Mouse (Mus musculus): ENCODE data around the gene Olfr596.
"Not testable (repeated sequence)": the region's sequence is repeated elsewhere in the genome, so short reads cannot be mapped to it uniquely, and the experiment has no call there.

The Olfr596 gene

DNA sequence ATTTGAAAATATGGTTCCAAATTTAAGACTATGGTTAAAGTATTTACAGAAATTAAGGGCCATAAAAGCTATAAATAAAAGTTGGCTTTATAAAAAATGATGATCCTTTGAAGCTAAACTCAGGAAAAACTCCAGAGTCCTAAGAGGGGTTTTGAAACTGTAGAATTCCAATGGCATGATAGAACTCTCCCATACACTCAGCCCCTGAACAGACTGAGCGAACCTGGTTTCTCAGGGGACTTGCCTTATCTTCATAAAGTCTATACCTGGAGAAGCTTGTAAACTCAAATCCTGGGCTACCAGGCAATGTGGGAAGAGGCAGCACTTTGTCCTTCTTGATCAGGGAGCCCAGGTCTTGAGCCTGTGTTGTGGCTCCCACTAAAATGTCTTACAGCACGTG, at the start of gene Olfr596:
Gene Olfr596 (plus strand): TSS at position 301 of the 400 bp plus-strand sequence.
- DNase-seq (ENCODE audit: extremely low read depth, low read depth, low spot score): not testable (repeated sequence)

DNA sequence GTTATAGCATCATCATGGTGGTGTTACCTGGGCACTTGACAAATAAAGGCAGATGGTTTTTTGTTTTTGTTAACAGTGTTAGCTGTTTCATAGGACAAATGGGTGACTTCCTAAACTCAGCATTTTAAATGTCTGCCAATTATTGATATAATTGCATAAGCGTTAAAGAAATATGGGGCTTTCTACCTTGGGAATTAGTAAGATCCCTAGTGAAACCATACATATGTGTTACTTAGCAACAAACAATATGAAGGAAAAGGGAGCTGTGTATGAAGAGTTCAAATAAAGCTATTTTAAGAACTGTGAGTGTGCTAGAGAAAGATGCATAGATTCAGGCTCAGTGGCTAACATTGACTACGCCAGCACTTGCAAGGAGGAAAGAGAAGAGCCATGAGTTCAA, 10.6 kb downstream of the Olfr596 start, which contains the start of gene Olfr597:
Gene Olfr597 (plus strand): TSS at position 301 of the 400 bp plus-strand sequence.
- DNase-seq (ENCODE audit: extremely low read depth, low read depth, low spot score): not testable (repeated sequence)

DNA sequence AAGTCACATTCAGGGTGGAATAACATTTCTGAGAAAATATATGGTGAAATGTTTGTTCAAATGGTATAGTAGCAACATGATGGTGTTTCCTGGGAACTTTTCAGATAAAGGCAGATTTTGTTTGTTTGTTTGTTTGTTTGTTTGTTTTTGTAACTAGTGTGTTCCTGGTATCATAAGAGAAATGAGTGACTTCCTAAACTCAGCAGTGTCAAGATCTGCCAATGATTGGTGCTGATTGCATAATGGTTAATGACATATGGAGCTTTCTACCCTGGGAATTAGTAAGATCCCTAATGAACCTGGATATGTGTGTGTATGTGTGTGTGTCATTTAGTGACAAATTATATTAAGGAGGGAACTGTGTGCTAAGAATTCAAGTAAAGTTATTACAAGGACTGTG, 17.8 kb downstream of the Olfr596 start, which contains the start of gene Olfr598:
Gene Olfr598 (plus strand): TSS at position 301 of the 400 bp plus-strand sequence.
- DNase-seq (ENCODE audit: extremely low read depth, low read depth, low spot score): no peak

DNA sequence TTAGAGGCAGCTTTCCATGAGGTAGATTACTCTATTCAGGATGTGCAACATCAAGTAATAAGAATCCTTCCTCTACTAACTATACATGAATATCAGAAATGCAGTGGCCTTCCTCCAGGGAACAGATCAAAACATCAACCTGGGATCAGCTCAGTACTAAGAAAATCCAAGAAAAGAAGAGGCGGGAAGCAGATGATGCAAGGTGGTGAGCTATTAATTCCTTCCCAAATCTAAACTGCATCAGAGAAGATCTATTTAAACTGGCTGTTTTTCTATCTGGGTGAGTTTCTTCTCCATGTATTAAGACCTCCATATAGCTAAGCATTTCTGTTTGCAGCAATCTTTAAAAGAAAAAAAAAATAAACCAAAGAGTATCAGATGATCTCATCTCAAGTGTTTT, 30.2 kb downstream of the Olfr596 start, which contains the start of gene Olfr599:
Gene Olfr599 (plus strand): TSS at position 301 of the 400 bp plus-strand sequence.
- DNase-seq (ENCODE audit: extremely low read depth, low read depth, low spot score): no peak

DNA sequence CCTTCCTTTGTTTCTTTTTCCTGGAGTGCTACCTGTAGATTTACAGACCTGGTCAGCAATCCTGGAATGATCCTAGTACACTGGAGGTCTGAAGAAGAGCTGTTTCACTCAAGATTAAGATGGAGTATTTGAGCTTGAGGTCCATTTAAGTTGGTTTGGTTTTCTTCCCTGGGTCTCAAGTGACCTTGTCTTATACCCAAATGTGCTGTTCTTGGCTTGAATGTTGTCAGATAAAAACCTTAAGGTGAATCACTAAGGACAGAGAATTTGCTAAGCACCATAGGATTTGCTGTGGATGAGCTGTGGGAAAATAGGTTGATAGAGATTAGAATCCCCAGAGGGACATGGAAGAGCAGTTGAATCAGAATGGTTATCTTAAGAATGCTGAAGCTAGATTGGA, 44.1 kb downstream of the Olfr596 start, which contains the start of gene Olfr600:
Gene Olfr600 (minus strand): TSS at position 101 of the 400 bp plus-strand sequence.
- no peak for DNase-seq (ENCODE audit: extremely low read depth, low read depth, low spot score)

Measured in fat pad, adult 2 months (tissue).